ENCODE assay signal across 28 mouse cellular contexts in genomic region chr3:127651742-127652653, GRCm38 (mm10). TPM values are rescaled to one million over a fixed set of nuclear protein-coding genes. Genes with fewer than 3 reads are reported as not detected.
DNase-seq lines count a peak whose midpoint lies in the region; ATAC-seq and TF ChIP-seq lines count a peak whose summit lies in the region.
"Had no signal": no experiment of that assay in that cellular context is flagged by ENCODE, and none has a peak within 500 bp of the region (broad histone marks: within the 10 kb centered on the region; RNA-seq: fewer than 3 reads in every experiment).

No protein-coding gene starts in this region.

- DNase-seq in hindbrain, postnatal 0 days (ENCODE audit: low spot score): no peak
- DNase-seq in neural tube, embryonic 10.5 days (ENCODE audit: extremely low spot score, low spot score): no peak
- DNase-seq: adrenal gland, adult 8-10 months; cerebellum, adult 9-10 months; kidney, adult 8-10 months; kidney, postnatal 10 days; lung, postnatal 14 days; thymus, adult 18-20 months; thymus, postnatal 4 days had no signal

- no peak overlapping the region for H3K27ac ChIP-seq in hindbrain, embryonic 12.5 days
- no peak overlapping the region for H3K27ac ChIP-seq in hindbrain, postnatal 0 days
- no peak overlapping the region for H3K27ac ChIP-seq in neural tube, embryonic 14.5 days (ENCODE audit: low read depth, low read length)
- peak overlapping the region; percentile 74 for H3K27ac ChIP-seq in forebrain, embryonic 12.5 days
- H3K27ac ChIP-seq in midbrain, embryonic 15.5 days: no peak overlapping the region
- H3K27ac ChIP-seq in heart, embryonic 12.5 days (ENCODE audit: poor library complexity, severe bottlenecking): no peak overlapping the region
- no peak overlapping the region for H3K27ac ChIP-seq in heart, embryonic 11.5 days (ENCODE audit: low read depth, low read length)

- no peaks in the 10 kb centered on the region for H3K36me3 ChIP-seq in hindbrain, embryonic 12.5 days
- no peaks in the 10 kb centered on the region for H3K36me3 ChIP-seq in hindbrain, postnatal 0 days (ENCODE audit: insufficient read depth, low read length)
- no peaks in the 10 kb centered on the region for H3K36me3 ChIP-seq in neural tube, embryonic 14.5 days (ENCODE audit: control insufficient read depth, insufficient read depth, low read length)
- H3K36me3 ChIP-seq in forebrain, embryonic 12.5 days (replicated peaks): no peaks in the 10 kb centered on the region
- H3K36me3 ChIP-seq in midbrain, embryonic 15.5 days (replicated peaks): no peaks in the 10 kb centered on the region
- no peaks in the 10 kb centered on the region for H3K36me3 ChIP-seq in heart, embryonic 12.5 days
- H3K36me3 ChIP-seq in heart, embryonic 11.5 days (ENCODE audit: control insufficient read depth, insufficient read depth, low read length): no peaks in the 10 kb centered on the region

- H3K4me3 ChIP-seq in hindbrain, embryonic 12.5 days: no peak overlapping the region
- H3K4me3 ChIP-seq in hindbrain, postnatal 0 days (ENCODE audit: low read length): no peak overlapping the region
- no peak overlapping the region for H3K4me3 ChIP-seq in neural tube, embryonic 14.5 days (ENCODE audit: low read depth, low read length)
- no peak overlapping the region for H3K4me3 ChIP-seq in forebrain, embryonic 12.5 days (replicated peaks)
- H3K4me3 ChIP-seq in midbrain, embryonic 15.5 days: no peak overlapping the region
- no peak overlapping the region for H3K4me3 ChIP-seq in heart, embryonic 12.5 days
- H3K4me3 ChIP-seq in heart, embryonic 11.5 days (ENCODE audit: low read depth, low read length): no peak overlapping the region

- peak; percentile 50; the same call in 1 of the 2 replicates for ATAC-seq in hindbrain, embryonic 12.5 days (ENCODE audit: low FRiP score)
- ATAC-seq in hindbrain, postnatal 0 days: no peak
- ATAC-seq in neural tube, embryonic 14.5 days (ENCODE audit: low read depth): peak; percentile 58; the same call in 1 of the 2 replicates
- peak; percentile 68; the same call in 1 of the 2 replicates for ATAC-seq in forebrain, embryonic 12.5 days (ENCODE audit: low FRiP score)
- peak; percentile 72; the same call in 1 of the 2 replicates for ATAC-seq in midbrain, embryonic 15.5 days (replicated peaks)
- no peak for ATAC-seq in heart, embryonic 12.5 days (ENCODE audit: insufficient number of reproducible peaks, low FRiP score)
- no peak for ATAC-seq in heart, embryonic 11.5 days (replicated peaks; ENCODE audit: insufficient number of reproducible peaks, low FRiP score, low TSS enrichment)
- ATAC-seq: activated CD4-positive, CD25-positive, alpha-beta regulatory T cell, adult 4 months had no signal

- peaks cover 3% of the 10 kb centered on the region; the same call in 1 of the 2 replicates for H3K4me1 ChIP-seq in hindbrain, embryonic 12.5 days
- H3K4me1 ChIP-seq in hindbrain, postnatal 0 days (ENCODE audit: insufficient read depth, low read length): no peaks in the 10 kb centered on the region
- H3K4me1 ChIP-seq in neural tube, embryonic 14.5 days (ENCODE audit: control insufficient read depth, insufficient read depth, low read length): no peaks in the 10 kb centered on the region
- H3K4me1 ChIP-seq in forebrain, embryonic 12.5 days: peaks cover 11% of the 10 kb centered on the region
- H3K4me1 ChIP-seq in midbrain, embryonic 15.5 days: no peaks in the 10 kb centered on the region
- H3K4me1 ChIP-seq in heart, embryonic 12.5 days (replicated peaks): no peaks in the 10 kb centered on the region
- H3K4me1 ChIP-seq in heart, embryonic 11.5 days (ENCODE audit: control insufficient read depth, insufficient read depth, low read length): no peaks in the 10 kb centered on the region

- no peak overlapping the region for H3K4me2 ChIP-seq in hindbrain, embryonic 12.5 days (replicated peaks)
- H3K4me2 ChIP-seq in hindbrain, postnatal 0 days (ENCODE audit: low read depth, low read length): no peak overlapping the region
- no peak overlapping the region for H3K4me2 ChIP-seq in neural tube, embryonic 14.5 days (ENCODE audit: low read depth, low read length)
- no peak overlapping the region for H3K4me2 ChIP-seq in forebrain, embryonic 12.5 days
- H3K4me2 ChIP-seq in midbrain, embryonic 15.5 days: no peak overlapping the region
- H3K4me2 ChIP-seq in heart, embryonic 12.5 days: no peak overlapping the region
- H3K4me2 ChIP-seq in heart, embryonic 11.5 days: no peak overlapping the region

- no peaks in the 10 kb centered on the region for H3K9me3 ChIP-seq in hindbrain, embryonic 12.5 days (replicated peaks)
- no peaks in the 10 kb centered on the region for H3K9me3 ChIP-seq in hindbrain, postnatal 0 days (ENCODE audit: low read length)
- no peaks in the 10 kb centered on the region for H3K9me3 ChIP-seq in neural tube, embryonic 14.5 days (ENCODE audit: control insufficient read depth, low read length)
- no peaks in the 10 kb centered on the region for H3K9me3 ChIP-seq in forebrain, embryonic 12.5 days
- no peaks in the 10 kb centered on the region for H3K9me3 ChIP-seq in midbrain, embryonic 15.5 days
- H3K9me3 ChIP-seq in heart, embryonic 12.5 days (replicated peaks): peaks cover 3% of the 10 kb centered on the region; the same call in 1 of the 2 replicates
- no peaks in the 10 kb centered on the region for H3K9me3 ChIP-seq in heart, embryonic 11.5 days (replicated peaks; ENCODE audit: control insufficient read depth, low read length)

- WGBS in hindbrain, embryonic 12.5 days: 47% methylated on average over 7 of the region's 7 CpGs
- WGBS in hindbrain, postnatal 0 days: 37% methylated on average over 7 of the region's 7 CpGs
- 38% methylated on average over 7 of the region's 7 CpGs for WGBS in neural tube, embryonic 14.5 days
- WGBS in forebrain, embryonic 12.5 days: 26% methylated on average over 7 of the region's 7 CpGs
- 30% methylated on average over 7 of the region's 7 CpGs for WGBS in midbrain, embryonic 15.5 days
- 61% methylated on average over 7 of the region's 7 CpGs for WGBS in heart, embryonic 12.5 days
- WGBS in heart, embryonic 11.5 days (ENCODE audit: insufficient replicate concordance): 60% methylated on average over 7 of the region's 7 CpGs

- H3K9ac ChIP-seq in hindbrain, embryonic 12.5 days: no peak overlapping the region
- H3K9ac ChIP-seq in hindbrain, postnatal 0 days (replicated peaks; ENCODE audit: low read length): no peak overlapping the region
- no peak overlapping the region for H3K9ac ChIP-seq in neural tube, embryonic 14.5 days (replicated peaks; ENCODE audit: low read depth, low read length)
- H3K9ac ChIP-seq in forebrain, embryonic 12.5 days: no peak overlapping the region
- no peak overlapping the region for H3K9ac ChIP-seq in midbrain, embryonic 15.5 days
- no peak overlapping the region for H3K9ac ChIP-seq in heart, embryonic 12.5 days
- no peak overlapping the region for H3K9ac ChIP-seq in heart, embryonic 11.5 days (ENCODE audit: low read depth, low read length)

- peaks cover 4% of the 10 kb centered on the region for H3K27me3 ChIP-seq in hindbrain, embryonic 12.5 days
- H3K27me3 ChIP-seq in hindbrain, postnatal 0 days (ENCODE audit: insufficient read depth, low read length): 0 out of 2 replicates have a peak, but pooled peaks cover 7% of the 10 kb centered on the region
- H3K27me3 ChIP-seq in neural tube, embryonic 14.5 days (ENCODE audit: control insufficient read depth, insufficient read depth, low read length): no peaks in the 10 kb centered on the region
- H3K27me3 ChIP-seq in forebrain, embryonic 12.5 days: peaks cover 33% of the 10 kb centered on the region
- peaks cover 37% of the 10 kb centered on the region for H3K27me3 ChIP-seq in midbrain, embryonic 15.5 days (replicated peaks)
- peaks cover 7% of the 10 kb centered on the region for H3K27me3 ChIP-seq in heart, embryonic 12.5 days (replicated peaks)
- peaks cover 2% of the 10 kb centered on the region for H3K27me3 ChIP-seq in heart, embryonic 11.5 days (ENCODE audit: control insufficient read depth, insufficient read depth, low read length)

- TF ChIP-seq CTCF in hindbrain, postnatal 0 days (IDR thresholded peaks at IDR 0.05; ENCODE audit: low read depth): no peak

RNA-seq across cellular contexts. Expression of gene Neurog2, which starts 19.1 kb away (rescaled TPM):
- 43.9 and 48.7 TPM in 2 replicates for polyA plus RNA-seq in hindbrain, embryonic 12.5 days (2016; fragmentation: Nextera tagmentation; extraction: Ambion mirVana)
- total RNA-seq in hindbrain, postnatal 0 days (2014; rRNA removed): 2.6 and 3.3 TPM in 2 replicates
- polyA plus RNA-seq in hindbrain, postnatal 0 days (2015; fragmentation: Nextera tagmentation; extraction: Ambion mirVana): 0.85 and 1.1 TPM in 2 replicates
- polyA plus RNA-seq in neural tube, embryonic 14.5 days (2014; fragmentation: Nextera tagmentation; extraction: Ambion mirVana): 3.3 and 3.9 TPM in 2 replicates
- 161 and 168 TPM in 2 replicates for polyA plus RNA-seq in forebrain, embryonic 12.5 days (2016; fragmentation: Nextera tagmentation; extraction: Ambion mirVana)
- 15.1 and 16.5 TPM in 2 replicates for polyA plus RNA-seq in midbrain, embryonic 15.5 days (2015; fragmentation: Nextera tagmentation; extraction: Ambion mirVana)
- polyA plus RNA-seq in heart, embryonic 12.5 days (2016; fragmentation: Nextera tagmentation; extraction: Ambion mirVana): 0.24 TPM in 1 of 2 replicates, not detected in the other
- polyA plus RNA-seq in heart, embryonic 11.5 days (2014; fragmentation: Nextera tagmentation; extraction: Ambion mirVana): not detected in 2 replicates
- total RNA-seq: adrenal gland, adult 8-10 months; gastrocnemius, adult 8-10 months; hematopoietic stem cell, adult 5-6 weeks; liver, adult 2 months; megakaryocyte progenitor cell, adult 5-6 weeks; monocyte, adult 5-6 weeks had no signal
- polyA plus RNA-seq: activated CD4-positive, CD25-positive, alpha-beta regulatory T cell, adult 4 months; embryonic facial prominence, embryonic 14.5 days; gonadal fat pad, adult 2 months; heart, postnatal 0 days; intestine, embryonic 14.5 days; limb, embryonic 11.5 days; liver, adult 2 months; liver, embryonic 16.5 days; small intestine, adult 2 months had no signal

Comparison
In these comparisons a context has a peak if more than half of its experiments do, and no peak if none do; other contexts are left out.
1. ATAC-seq: peak in hindbrain, embryonic 12.5 days (single experiment), neural tube, embryonic 14.5 days (single experiment), forebrain, embryonic 12.5 days (single experiment) and midbrain, embryonic 15.5 days (single experiment); none in hindbrain, postnatal 0 days (single experiment), heart, embryonic 12.5 days (single experiment) and heart, embryonic 11.5 days (single experiment).